Mouse (Mus musculus): Measurements from ENCODE around the gene Idi1. TPM values are rescaled to one million over a fixed set of nuclear protein-coding genes. Genes with fewer than 3 reads are reported as not detected.
"Not testable (repeated sequence)": the region's sequence is repeated elsewhere in the genome, so short reads cannot be mapped to it uniquely, and the experiment has no call there.

The Idi1 gene
- total RNA-seq, 2 experiments from 2014 or later: 56.5 to 57.7 TPM

DNA sequence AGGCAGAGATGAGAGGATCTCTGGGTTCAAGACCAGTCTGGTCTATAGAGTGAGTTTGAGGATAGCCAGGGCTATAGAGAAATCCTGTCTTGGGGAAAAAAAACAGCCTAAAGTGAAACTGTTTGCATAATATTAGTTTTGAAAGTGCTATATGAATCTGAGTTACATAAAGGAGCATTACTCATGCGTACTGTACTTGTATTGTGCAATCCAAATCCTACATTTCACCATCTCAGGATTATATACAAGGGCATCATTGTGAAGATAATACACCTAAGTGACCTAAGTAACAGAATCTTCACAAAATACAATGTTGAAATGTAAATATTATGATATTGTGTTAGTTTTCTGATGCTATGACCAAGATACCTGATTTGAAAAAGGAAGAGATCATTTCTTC, 11.5 kb upstream of the Idi1 start:
- intact Hi-C loops (cut with DNase I): no loop called here
- DNase-seq (ENCODE audit: extremely low spot score in 1 of 2, low spot score in 2 of 2): no peak

GRCm38 (mm10) chr13:8881611-8882010, 3.7 kb upstream of the Idi1 start:
- intact Hi-C loops (cut with DNase I): no loop called here
- no peak for DNase-seq (ENCODE audit: extremely low spot score in 1 of 2, low spot score in 2 of 2)

DNA sequence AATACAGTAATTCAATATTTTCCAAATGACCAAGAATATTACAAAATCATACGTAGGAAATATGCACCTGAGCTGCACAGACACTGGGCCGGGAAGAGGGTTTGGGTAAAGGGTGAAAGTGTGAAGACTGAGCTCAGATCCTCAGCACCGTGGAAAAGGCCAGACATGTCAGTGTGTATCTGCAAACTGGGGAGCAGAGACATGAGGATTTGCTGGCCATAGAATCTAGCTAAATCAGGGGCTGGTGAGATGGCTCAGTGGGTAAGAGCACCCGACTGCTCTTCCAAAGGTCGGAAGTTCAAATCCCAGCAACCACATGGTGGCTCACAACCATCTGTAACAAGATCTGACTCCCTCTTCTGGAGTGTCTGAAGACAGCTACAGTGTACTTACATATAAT, 1.4 kb upstream of the Idi1 start:
- intact Hi-C loops (cut with DNase I); DNase-seq (ENCODE audit: extremely low spot score in 1 of 2, low spot score in 2 of 2): not testable (repeated sequence)

GRCm38 (mm10) chr13:8886185-8886560, 872 bp downstream of the Idi1 start:
- DNase-seq (ENCODE audit: extremely low spot score in 1 of 2, low spot score in 2 of 2): no peak
- intact Hi-C loops (cut with DNase I): no loop called here

DNA sequence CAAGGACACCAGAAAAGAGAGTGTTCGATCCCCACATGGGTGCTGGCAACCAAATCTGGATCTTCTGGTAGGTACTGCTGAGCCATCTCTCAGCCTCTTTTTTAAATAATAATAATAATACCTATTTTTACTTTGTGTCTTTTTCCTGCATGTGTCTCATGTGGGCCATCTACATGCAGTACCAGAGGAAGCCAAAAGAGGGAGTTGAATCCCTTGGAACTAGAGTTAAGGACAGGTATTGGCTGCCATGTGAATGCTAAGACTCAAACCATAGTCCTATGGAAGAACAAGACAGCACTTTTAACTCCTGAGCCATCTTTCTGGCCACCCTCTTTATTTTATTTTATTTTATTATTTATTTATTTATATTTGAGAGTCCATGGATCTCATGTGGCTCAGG, 3.3 kb downstream of the Idi1 start:
- no peak for DNase-seq (ENCODE audit: extremely low spot score in 1 of 2, low spot score in 2 of 2)
- intact Hi-C loops (cut with DNase I): no loop called here

GRCm38 (mm10) chr13:8905986-8906385, 20.7 kb downstream of the Idi1 start:
- DNase-seq (ENCODE audit: extremely low spot score in 1 of 2, low spot score in 2 of 2); intact Hi-C loops (cut with DNase I): not testable (repeated sequence)

GRCm38 (mm10) chr13:8913890-8914289, 28.6 kb downstream of the Idi1 start:
- intact Hi-C loops (cut with DNase I); DNase-seq (ENCODE audit: extremely low spot score in 1 of 2, low spot score in 2 of 2): not testable (repeated sequence)

GRCm38 (mm10) chr13:8933499-8933898, 48.2 kb downstream of the Idi1 start:
- no peak for DNase-seq (ENCODE audit: extremely low spot score in 1 of 2, low spot score in 2 of 2)
- intact Hi-C loops (cut with DNase I): no loop called here

DNA sequence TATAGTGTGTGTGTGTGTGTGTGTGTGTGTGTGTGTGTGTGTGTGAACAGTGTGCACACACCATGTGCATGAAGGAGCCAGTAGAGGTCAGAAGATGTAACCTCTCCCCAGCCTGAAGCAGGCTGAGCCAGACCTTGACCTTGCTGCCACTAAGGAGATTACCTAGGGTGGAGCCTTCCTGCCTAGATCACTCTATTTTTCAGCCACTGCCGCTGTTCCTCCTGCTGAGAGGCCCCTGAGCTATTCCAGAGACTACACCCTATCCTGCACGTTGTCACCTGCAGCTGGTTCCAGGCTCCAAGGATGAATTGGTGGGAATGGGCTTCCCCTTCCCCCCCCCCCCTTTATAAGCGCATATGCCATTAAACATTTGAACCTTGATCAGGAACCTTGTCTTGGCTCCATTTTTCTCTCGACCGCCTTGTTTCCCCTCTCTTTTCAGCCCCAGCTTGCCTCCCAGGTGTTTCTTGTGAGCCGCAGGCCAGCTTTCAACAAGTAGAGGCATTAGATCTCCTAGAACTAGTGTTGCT, 52.4 kb downstream of the Idi1 start:
- intact Hi-C loops (cut with DNase I); DNase-seq (ENCODE audit: extremely low spot score in 1 of 2, low spot score in 2 of 2): not testable (repeated sequence)

DNA sequence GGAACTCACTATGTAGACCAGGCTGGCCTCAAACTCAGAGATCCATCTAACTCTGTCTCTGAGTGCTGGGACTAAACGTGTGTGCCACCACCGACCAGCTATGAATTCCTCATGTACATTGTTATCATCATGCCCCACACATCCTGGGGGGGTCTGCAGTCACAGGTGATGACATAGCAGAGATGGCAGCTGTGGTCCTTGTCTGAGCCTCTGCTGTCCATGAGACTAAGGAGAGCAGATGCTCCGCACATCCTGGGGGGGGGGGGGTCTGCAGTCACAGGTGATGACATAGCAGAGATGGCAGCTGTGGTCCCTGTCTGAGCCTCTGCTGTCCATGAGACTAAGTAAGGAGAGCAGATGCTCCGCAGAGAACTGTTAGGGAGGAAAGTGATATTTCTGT, 55.8 kb downstream of the Idi1 start:
- DNase-seq (ENCODE audit: extremely low spot score in 1 of 2, low spot score in 2 of 2); intact Hi-C loops (cut with DNase I): not testable (repeated sequence)

- intact Hi-C loops (cut with DNase I); DNase-seq (ENCODE audit: extremely low spot score in 1 of 2, low spot score in 2 of 2): not testable (repeated sequence)
Observed at GRCm38 (mm10) chr13:8941701-8942100, 56.4 kb downstream of the Idi1 start.

Small RNAs within 50 kb of the gene (microRNA-seq; reads per million reads assigned to microRNA genes)
- not detected for gene Gm22750

Other genes with a start within 250 kb of the Idi1 start
- gene Wdr37, start 13.6 kb upstream of the Idi1 start, total RNA-seq (2021): 10 to 100 TPM; 82.0 to 91.6 TPM
- gene Gm9745, start 62.7 kb downstream of the Idi1 start, total RNA-seq (2021): not detected
- under 1 TPM in 1 of 2 experiments, not detected in 1; 0.18 TPM for gene Idi2, start 67.4 kb downstream of the Idi1 start, total RNA-seq (2021)
- gene Gtpbp4, start 110.6 kb downstream of the Idi1 start, total RNA-seq (2021): 10 to 100 TPM; 34.0 to 38.9 TPM
- 100 to 1,000 TPM; 103 TPM for gene Larp4b, start 208.4 kb downstream of the Idi1 start, total RNA-seq (2021)

Measured in left cerebral cortex, postnatal 10 days (tissue).